Mouse (Mus musculus): Measurements from ENCODE around the gene Nbdy. TPM values are rescaled to one million over a fixed set of nuclear protein-coding genes. Genes with fewer than 3 reads are reported as not detected.

Nbdy gene
- 10 to 100 TPM; 22.1 to 23.8 TPM for total RNA-seq (2023)

DNA sequence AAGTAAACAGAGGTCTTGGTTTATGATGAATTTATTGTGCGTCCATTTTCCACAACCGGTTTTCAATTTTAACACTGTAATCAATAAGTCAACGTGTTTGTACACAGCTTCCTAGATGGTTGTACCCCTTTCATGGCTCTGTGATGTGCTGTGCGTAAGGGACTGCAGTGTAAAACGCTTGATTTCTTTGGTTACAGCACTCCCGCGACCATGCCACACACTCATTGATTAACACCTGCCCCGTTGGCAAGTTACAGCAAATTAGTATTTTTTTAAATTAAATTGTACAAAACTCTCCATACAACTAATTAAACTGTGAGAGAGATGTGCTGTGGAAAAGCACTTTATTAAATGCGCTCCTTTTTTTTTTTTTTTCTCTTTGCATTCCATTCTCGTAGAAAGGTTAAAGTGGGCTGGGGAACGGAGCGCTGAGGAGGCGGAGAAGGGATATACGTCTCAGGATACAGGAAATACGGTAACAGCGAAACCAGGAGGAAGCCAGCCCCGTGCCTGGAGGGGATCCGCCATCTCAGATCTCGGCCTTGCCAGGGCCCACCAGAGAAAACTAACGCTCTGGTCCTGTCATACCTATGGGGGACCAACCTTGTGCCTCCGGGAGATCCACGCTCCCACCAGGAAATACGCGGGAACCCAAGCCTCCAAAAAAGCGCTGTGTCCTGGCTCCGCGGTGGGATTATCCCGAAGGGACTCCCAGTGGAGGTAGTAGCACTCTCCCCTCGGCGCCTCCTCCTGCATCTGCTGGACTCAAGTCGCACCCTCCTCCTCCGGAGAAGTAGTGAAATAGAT, at the start of gene Nbdy:
Gene Nbdy, plus strand, starts transcription at position 481 of the 807 bp plus-strand sequence.

DNA sequence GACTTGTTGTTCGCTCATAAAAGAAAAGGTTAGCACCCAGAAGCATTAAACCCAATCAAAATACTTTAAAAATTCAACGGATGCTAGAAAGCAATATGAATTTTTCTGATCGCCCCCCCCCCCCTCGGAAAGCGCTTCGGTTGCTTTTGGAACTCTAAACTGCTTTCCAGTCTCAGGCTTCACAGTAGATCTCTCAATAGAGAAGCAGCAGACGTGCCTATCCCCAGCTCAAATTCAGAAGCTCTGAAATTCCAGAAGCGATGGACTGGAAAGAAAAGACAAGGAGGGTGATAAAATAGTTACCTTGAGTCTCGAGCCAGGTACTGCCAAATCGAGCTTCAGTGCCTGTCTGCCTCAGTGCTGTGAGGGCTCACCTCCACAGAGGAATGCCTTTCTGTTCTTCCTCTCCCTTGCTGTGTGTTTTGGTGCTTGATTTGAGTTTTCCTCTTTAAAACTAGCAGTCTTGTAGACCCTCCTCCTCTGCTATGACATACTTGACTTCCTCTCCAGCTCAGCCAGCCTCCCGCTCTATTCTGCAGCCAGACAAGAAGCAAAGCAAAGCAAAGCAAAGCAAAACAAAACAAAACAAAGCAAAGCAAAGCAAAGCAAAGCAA, 27.5 kb upstream of the Nbdy start, which contains the start of gene Kctd12b:
Gene Kctd12b, minus strand, starts transcription at position 610 of the 614 bp plus-strand sequence.

Other genes with a start within 250 kb of the Nbdy start
- gene Ubqln2, start 225.4 kb upstream of the Nbdy start, total RNA-seq (2023): 10 to 100 TPM; 49.0 to 51.9 TPM
- not detected for gene Cypt3, start 165.0 kb upstream of the Nbdy start, total RNA-seq (2023)
- gene Kctd12b, start 27.2 kb upstream of the Nbdy start, total RNA-seq (2023): 1 to 10 TPM; 1.5 to 2.2 TPM
- gene Spin2c, start 108.6 kb downstream of the Nbdy start, total RNA-seq (2023): 1 to 10 TPM; 2.5 to 3.6 TPM